Mouse (Mus musculus) C2C12 (cell line): Measurements from ENCODE around the gene Oxtr. TPM values are rescaled to one million over a fixed set of nuclear protein-coding genes. Genes with fewer than 3 reads are reported as not detected.

Source experiments
- H3K27me3 ChIP-seq: one replicate; pipeline ENCODE4 v1.6.1; 2011; ENCODE audit not compliant: control insufficient read depth, insufficient read depth, insufficient read length
- H3K36me3 ChIP-seq: one replicate; pipeline ENCODE4 v1.6.1; 2011; ENCODE audit not compliant: control insufficient read depth, insufficient read depth
- H3K4me3 ChIP-seq: one replicate; pipeline ENCODE4 v1.5.1; 2011; ENCODE audit warnings: mild to moderate bottlenecking, control low read depth; ENCODE audit not compliant: poor library complexity, insufficient read depth, severe bottlenecking
- H3K79me2 ChIP-seq: one replicate; pipeline ENCODE4 v1.6.1; 2011; ENCODE audit not compliant: control insufficient read depth, insufficient read depth
- H3K79me3 ChIP-seq: one replicate; pipeline ENCODE4 v1.6.1; 2011; ENCODE audit warnings: low read depth, control low read depth
- H3ac ChIP-seq: one replicate; pipeline ENCODE3; 2011; ENCODE audit warnings: low read depth; ENCODE audit not compliant: control insufficient read depth, insufficient read length
- CEBPB ChIP-seq: IDR thresholded peaks from one replicate; pipeline ENCODE4 v1.6.1; 2011; ENCODE audit warnings: low read depth, mild to moderate bottlenecking, control low read depth, moderate library complexity
- CTCF ChIP-seq: IDR thresholded peaks from one replicate; pipeline ENCODE4 v1.5.1; 2011; ENCODE audit not compliant: control insufficient read depth, insufficient read depth, insufficient read length
- FOSL1 ChIP-seq: IDR thresholded peaks from one replicate; pipeline ENCODE4 v1.8.0; 2011; ENCODE audit warnings: mild to moderate bottlenecking, low read length; ENCODE audit not compliant: poor library complexity, insufficient read depth, severe bottlenecking
- MAX ChIP-seq: IDR thresholded peaks from one replicate; pipeline ENCODE4 v1.6.1; 2011; ENCODE audit warnings: mild to moderate bottlenecking, control low read depth
- MYOD1 ChIP-seq: IDR thresholded peaks from one replicate; pipeline ENCODE4 v1.6.1; 2011; ENCODE audit warnings: low read depth; ENCODE audit not compliant: control insufficient read depth, insufficient read length
- MYOG ChIP-seq: IDR thresholded peaks from one replicate; pipeline ENCODE4 v1.6.1; 2011; ENCODE audit not compliant: control insufficient read depth, insufficient read length; ENCODE audit errors: extremely low read depth
- USF1 ChIP-seq: IDR thresholded peaks from one replicate; pipeline ENCODE4 v1.6.1; 2011; ENCODE audit warnings: low read depth, mild to moderate bottlenecking, control low read depth, moderate library complexity
- polyA plus RNA-seq: library from polyadenylated mRNA; unstranded; fragments of >200 nt; fragmentation: generic; extraction: Trizol; gene quantifications from one replicate; pipeline ENCODE4 v1.2.1, GENCODE M21; 2012; ENCODE audit warnings: missing spikeins

The Oxtr gene
- polyA plus RNA-seq, 1 experiment, result 0.04 TPM

- H3K4me3 ChIP-seq, result no peak overlapping the region
- no peaks in the 10 kb centered on the region for H3K79me3 ChIP-seq
- no peaks in the 10 kb centered on the region for H3K27me3 ChIP-seq
- no peak overlapping the region for H3ac ChIP-seq
- no peaks in the 10 kb centered on the region for H3K36me3 ChIP-seq
- no peak for TF ChIP-seq CTCF
- H3K79me2 ChIP-seq, result no peaks in the 10 kb centered on the region
These were observed 26.4 kb downstream of the Oxtr start for GRCm38 (mm10) chr6:112463331-112463730.

DNA sequence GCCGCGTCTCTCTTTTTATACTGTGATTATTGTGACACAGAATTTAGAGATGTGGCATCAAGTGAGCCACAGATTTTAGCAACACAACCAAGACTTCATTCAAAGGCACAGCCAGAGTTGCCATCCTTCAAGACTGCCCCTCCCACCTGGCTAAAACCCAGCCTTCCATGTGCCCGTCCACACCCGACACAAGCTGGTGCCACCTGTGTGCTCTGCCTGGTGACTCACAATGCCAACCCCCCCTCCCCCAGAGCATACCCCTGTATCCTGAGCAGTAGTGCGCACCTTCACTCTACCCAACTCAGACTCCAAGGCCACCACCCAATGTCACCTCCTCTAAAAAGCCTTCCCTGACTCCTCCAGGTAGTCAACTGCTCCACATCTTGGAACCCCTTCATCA, 28.3 kb downstream of the Oxtr start:
- Histone ChIP-seq H3K36me3 (no peaks in the 10 kb centered on the region), H3ac (no peak overlapping the region), H3K27me3 (no peaks in the 10 kb centered on the region), H3K79me3 (no peaks in the 10 kb centered on the region), H3K79me2 (no peaks in the 10 kb centered on the region), H3K4me3 (no peak overlapping the region)
- TF ChIP-seq MYOG (no peak), MYOD1 (no peak), CEBPB (no peak), MAX (no peak), CTCF (no peak), USF1 (no peak), FOSL1 (no peak)

DNA sequence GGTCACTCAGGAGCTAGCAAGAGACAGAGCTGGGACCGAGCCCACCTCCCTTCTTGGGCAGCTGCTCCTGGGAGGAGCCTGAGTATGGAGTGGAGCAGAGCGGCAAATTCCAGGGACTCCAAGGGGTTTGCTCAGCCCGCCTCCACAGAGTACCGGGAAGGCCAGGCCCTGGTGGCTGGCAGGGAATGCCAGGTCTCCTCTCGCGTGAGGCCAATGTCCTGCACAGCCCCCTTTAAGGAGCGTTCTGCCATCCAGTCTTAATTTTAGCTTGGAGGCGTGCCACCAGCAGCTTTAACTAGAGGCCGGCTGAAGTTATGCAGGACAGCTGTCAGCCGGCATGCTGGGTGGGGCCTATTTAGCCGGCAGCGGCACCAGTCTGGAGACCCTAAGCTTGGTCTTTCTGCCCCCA, 30.4 kb downstream of the Oxtr start, which contains the start of gene Cav3:
Gene Cav3, plus strand, starts transcription at position 165 of the 409 bp plus-strand sequence.
- no peaks in the 10 kb centered on the region for H3K79me3 ChIP-seq
- no peaks in the 10 kb centered on the region for H3K27me3 ChIP-seq
- no peaks in the 10 kb centered on the region for H3K36me3 ChIP-seq
- H3K79me2 ChIP-seq, result no peaks in the 10 kb centered on the region
- H3K4me3 ChIP-seq, result no peak within 1 kb of the TSS
- no peak for TF ChIP-seq USF1
- TF ChIP-seq MYOG, result no peak
- no peak for TF ChIP-seq MAX
- no peak for TF ChIP-seq FOSL1
- no peak for TF ChIP-seq CTCF
- no peak for TF ChIP-seq MYOD1
- no peak for TF ChIP-seq CEBPB
- no peak within 1 kb of the TSS for H3ac ChIP-seq

DNA sequence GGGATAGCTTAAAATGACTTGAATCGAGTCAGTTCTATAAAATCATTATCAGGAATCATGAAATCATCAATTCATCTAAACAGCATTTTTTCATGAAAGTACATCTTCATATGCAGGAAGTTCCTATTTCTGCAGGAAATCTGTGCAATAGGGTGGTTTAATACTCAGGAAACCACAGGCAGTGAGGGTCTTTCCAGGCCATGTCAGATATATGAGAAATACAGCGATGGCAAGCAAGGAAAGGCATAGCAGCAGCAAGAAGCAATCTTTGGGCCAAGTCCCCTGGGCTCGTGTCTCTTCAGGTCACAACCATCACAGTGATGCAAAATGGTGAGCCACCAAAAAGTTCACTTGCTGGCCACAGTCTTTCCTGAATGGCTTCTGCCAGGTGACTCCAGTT, 44.1 kb downstream of the Oxtr start:
- H3K27me3 ChIP-seq, result no peaks in the 10 kb centered on the region
- H3K79me3 ChIP-seq, result no peaks in the 10 kb centered on the region
- no peaks in the 10 kb centered on the region for H3K79me2 ChIP-seq
- H3K4me3 ChIP-seq, result no peak overlapping the region
- H3ac ChIP-seq, result no peak overlapping the region
- H3K36me3 ChIP-seq, result no peaks in the 10 kb centered on the region
- TF ChIP-seq MYOG (no peak), MYOD1 (no peak), CEBPB (no peak), USF1 (no peak), CTCF (no peak), FOSL1 (no peak), MAX (no peak)

DNA sequence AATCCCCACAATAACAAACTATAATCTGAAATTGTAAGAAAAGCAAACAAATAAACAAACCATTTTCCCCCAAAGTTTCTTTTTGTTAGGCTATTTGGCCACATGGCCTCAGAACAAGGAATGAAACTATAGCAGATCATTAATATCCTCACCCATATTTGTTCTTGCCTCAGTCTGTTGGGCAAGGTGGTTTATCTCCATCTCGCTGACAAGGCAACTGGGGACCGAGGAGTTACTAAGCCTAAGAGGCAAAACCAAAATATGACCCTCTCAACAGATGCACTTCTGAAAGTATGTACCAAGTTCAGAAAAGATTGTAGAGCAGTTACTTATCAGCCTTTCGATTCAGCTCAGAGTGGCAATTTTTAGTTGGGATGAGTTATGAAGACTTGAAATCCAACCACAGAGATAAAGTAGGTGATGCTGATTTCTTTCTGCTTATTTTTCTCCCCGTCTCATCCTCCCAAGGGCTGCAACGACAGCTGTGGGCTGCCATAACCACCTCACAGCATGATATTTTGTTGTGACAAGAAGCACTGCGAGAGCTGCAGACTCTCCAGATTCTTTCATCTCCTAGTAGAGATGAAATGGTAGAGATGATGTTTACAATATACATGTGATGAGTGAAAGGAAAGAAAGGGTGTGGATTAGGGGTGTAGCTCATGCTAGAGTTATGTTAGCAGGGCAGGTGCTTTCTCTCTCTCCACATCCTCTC, 63.6 kb downstream of the Oxtr start:
- TF ChIP-seq USF1 (no peak), FOSL1 (no peak)
- Histone ChIP-seq H3K79me2 (no peaks in the 10 kb centered on the region), H3K36me3 (no peaks in the 10 kb centered on the region), H3ac (no peak overlapping the region), H3K79me3 (no peaks in the 10 kb centered on the region), H3K4me3 (no peak overlapping the region), H3K27me3 (no peaks in the 10 kb centered on the region)

GRCm38 (mm10) chr6:112423746-112424501, 65.8 kb downstream of the Oxtr start:
- Histone ChIP-seq H3K4me3 (no peak overlapping the region), H3ac (no peak overlapping the region), H3K79me3 (no peaks in the 10 kb centered on the region), H3K27me3 (no peaks in the 10 kb centered on the region), H3K79me2 (no peaks in the 10 kb centered on the region), H3K36me3 (no peaks in the 10 kb centered on the region)
- TF ChIP-seq FOSL1, result no peak
- no peak for TF ChIP-seq MYOG
- TF ChIP-seq CEBPB, result no peak
- TF ChIP-seq MAX, result no peak
- no peak for TF ChIP-seq MYOD1
- TF ChIP-seq CTCF, result no peak
- TF ChIP-seq USF1, result no peak

Other genes starting within 250 kb of the Oxtr start
- 1.8 TPM for gene Lmcd1, start 216.2 kb downstream of the Oxtr start, polyA plus RNA-seq
- gene Ssu2, start 101.9 kb downstream of the Oxtr start, polyA plus RNA-seq, result not detected
- 3.0 TPM for gene Cav3, start 30.4 kb downstream of the Oxtr start, polyA plus RNA-seq
- gene Rad18, start 206.7 kb upstream of the Oxtr start, polyA plus RNA-seq, result 11.3 TPM